ENCODE assay signal across 12 mouse cellular contexts in the genomic region with DNA sequence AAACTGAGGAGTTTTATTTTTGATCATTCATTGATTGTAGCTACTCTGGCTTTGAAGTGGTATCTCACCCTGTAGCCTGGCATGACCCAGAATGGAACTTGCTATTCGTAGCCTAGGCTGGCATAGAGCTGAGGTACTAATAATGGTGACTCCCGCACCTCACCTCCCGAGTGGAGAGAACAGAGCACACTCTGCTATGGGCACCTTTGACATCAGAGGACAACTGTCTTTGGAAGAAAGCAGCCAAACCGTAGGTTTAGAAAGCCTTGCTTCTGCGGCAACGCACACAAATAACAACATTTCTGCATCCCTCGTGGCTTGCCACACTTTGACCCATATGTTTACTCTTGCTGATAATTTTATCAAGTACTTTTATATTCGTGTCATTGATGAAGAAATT.
"Had no signal": no experiment of that assay in that cellular context is flagged by ENCODE, and none has a peak within 500 bp of the region (broad histone marks: within the 10 kb centered on the region; RNA-seq: fewer than 3 reads in every experiment).

No protein-coding gene starts in this region.

- H3K9me3 ChIP-seq: limb, embryonic 15.5 days; liver, embryonic 12.5 days; midbrain, embryonic 10.5 days had no signal

- H3K36me3 ChIP-seq: limb, embryonic 15.5 days; liver, embryonic 12.5 days had no signal

- H3K4me2 ChIP-seq: limb, embryonic 15.5 days; liver, embryonic 12.5 days; lung, embryonic 14.5 days had no signal

- H3K27me3 ChIP-seq: liver, embryonic 12.5 days had no signal

- DNase-seq: kidney, postnatal 25 days; layer of hippocampus, postnatal 36 days; lung, embryonic 14.5 days; lung, postnatal 10 days; lung, postnatal 4 days; right cerebral cortex, adult 18-20 months; right cerebral cortex, postnatal 25 days; thymus, postnatal 36 days had no signal

- H3K9ac ChIP-seq: limb, embryonic 15.5 days; liver, embryonic 12.5 days; lung, embryonic 14.5 days had no signal

- H3K4me3 ChIP-seq: limb, embryonic 15.5 days; liver, embryonic 12.5 days; midbrain, embryonic 10.5 days; myocyte had no signal

- H3K27ac ChIP-seq: limb, embryonic 15.5 days; midbrain, embryonic 10.5 days had no signal

- ATAC-seq: liver, embryonic 12.5 days had no signal
